Mouse (Mus musculus) ES-E14 (cell line): ENCODE data around the gene Rcn1.

ENCODE experiments used
- CHD2 ChIP-seq: IDR thresholded peaks from 2 replicates; pipeline ENCODE4 v1.6.1; 2014; ENCODE audit warnings: mild to moderate bottlenecking, low read depth, low read length, inconsistent platforms
- ZC3H11A ChIP-seq: IDR thresholded peaks from 2 replicates; pipeline ENCODE4 v1.6.1; 2012; ENCODE audit warnings: low read depth, mild to moderate bottlenecking, inconsistent platforms, low read length, borderline replicate concordance

GRCm38 (mm10) chr2:105399085-105399891 lies at the start of gene Rcn1:
- TF ChIP-seq CHD2, result no peak
- TF ChIP-seq ZC3H11A, result no peak
